Mouse (Mus musculus) neutrophil, adult 83 days (primary cell): Measurements from ENCODE around the gene Ddx3x. TPM values are rescaled to one million over a fixed set of nuclear protein-coding genes. Genes with fewer than 3 reads are reported as not detected.

Source experiments
- total RNA-seq, 2 experiments: library from RNA; stranded (reverse); gene quantifications; one replicate each; pipeline ENCODE4 v1.2.4; 2023

Gene Ddx3x
- 100 to 1,000 TPM; 461 to 497 TPM for total RNA-seq

DNA sequence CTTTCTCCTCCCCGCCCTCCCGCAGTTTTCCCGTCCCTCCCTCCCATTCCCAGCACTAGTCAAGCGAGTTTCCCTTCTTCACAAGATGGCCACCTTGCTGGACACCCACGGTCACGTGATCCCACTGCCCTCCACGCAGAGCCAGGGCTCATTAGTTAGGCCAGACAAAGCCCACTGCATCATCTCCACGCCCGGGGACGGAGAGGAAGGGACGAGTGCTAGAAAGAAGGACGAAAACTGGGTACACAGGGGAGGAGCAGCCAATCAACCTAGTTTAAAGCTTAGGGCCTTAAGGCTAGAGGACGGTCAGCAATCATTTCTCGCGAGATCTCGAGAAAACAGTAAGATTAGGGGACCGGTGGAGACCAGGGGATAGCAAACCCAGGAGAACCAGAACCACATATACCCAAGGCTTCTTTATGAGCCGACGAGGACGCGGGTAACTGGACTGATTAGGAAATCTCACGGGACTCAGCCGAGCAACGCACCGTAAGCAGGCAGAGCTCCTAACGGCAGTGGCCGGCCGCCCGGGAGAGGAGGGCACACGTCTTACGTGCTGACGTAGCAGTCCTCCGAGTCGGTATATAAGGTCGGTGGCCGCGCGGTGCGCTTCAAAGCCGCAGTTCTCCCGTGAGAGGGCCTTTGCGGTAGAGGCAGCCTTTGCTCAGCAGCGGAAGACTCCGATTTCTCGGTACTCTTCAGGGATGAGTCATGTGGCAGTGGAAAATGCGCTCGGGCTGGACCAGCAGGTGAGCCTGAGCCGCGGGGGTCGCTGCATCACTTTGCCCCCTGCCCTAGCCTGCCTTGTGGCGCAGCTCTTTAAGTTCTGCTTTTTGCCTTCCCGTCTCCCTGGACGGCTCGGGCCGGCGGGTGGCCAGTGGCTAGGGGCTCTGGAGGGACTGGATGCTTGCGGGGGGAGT is at the start of gene Ddx3x:
Gene Ddx3x, plus strand, starts transcription at position 562 of the 920 bp plus-strand sequence.

Other genes with a start within 250 kb of the Ddx3x start
- gene Usp9x, start 209.5 kb upstream of the Ddx3x start, total RNA-seq = 10 to 100 TPM; 72.6 to 88.6 TPM
- under 1 TPM; 0.07 to 0.20 TPM for gene Nyx, start 185.1 kb downstream of the Ddx3x start, total RNA-seq